ENCODE assay signal across 8 mouse cellular contexts in the genomic region with DNA sequence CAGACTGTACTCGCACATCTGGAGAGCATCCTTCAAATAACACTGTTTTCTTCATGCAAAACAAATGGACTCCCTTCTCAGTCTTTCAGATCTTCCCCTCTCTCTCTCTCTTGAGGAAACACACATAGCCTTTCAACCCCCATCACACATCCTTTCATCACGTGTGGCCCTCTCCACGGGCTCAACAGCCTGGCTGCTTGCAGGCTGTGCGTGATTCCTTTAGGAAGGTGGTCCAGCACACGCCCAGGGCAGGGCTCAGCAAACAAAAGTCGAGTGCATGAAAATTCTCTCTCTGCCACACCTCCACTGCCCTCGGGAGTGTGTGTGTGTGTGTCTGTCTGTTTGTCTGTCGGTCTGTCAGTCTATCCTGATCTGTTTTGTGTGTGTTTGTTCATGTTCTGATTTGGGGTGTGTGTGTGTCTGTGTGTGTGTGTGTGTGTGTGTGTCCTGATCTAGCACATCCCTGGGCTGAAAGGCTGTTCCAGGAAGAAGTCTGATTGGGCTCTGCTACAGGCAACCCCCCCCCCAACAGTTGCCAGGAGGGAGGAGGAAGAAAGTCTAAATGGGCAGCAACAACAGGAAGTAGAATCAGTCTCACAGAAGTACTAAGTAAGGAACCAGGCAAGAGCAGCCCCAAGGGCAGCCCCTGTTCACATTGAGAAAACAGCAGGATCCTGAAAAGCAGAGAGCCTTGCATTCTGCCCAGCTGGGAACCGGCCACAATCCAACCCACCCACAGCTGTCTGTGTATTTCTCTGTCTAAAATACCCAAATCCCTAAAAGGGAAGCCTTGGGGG. TPM values are rescaled to one million over a fixed set of nuclear protein-coding genes. Genes with fewer than 3 reads are reported as not detected.
DNase-seq lines count a peak whose midpoint lies in the region; ATAC-seq and TF ChIP-seq lines count a peak whose summit lies in the region.

No protein-coding gene starts in this region.

- no peaks in the 10 kb centered on the region for H3K9me3 ChIP-seq in hindbrain, postnatal 0 days (ENCODE audit: low read length)
- peaks cover 5% of the 10 kb centered on the region; the same call in 1 of the 2 replicates for H3K9me3 ChIP-seq in hindbrain, embryonic 13.5 days
- no peaks in the 10 kb centered on the region for H3K9me3 ChIP-seq in lung, embryonic 16.5 days (ENCODE audit: control insufficient read depth, low read length)
- H3K9me3 ChIP-seq in stomach, embryonic 16.5 days (replicated peaks; ENCODE audit: control insufficient read depth, low read length), result 0 out of 2 replicates have a peak, but pooled peaks cover 5% of the 10 kb centered on the region
- peaks cover 9% of the 10 kb centered on the region; the same call in 1 of the 2 replicates for H3K9me3 ChIP-seq in midbrain, embryonic 14.5 days (ENCODE audit: control insufficient read depth, low read length)

- no peak overlapping the region for H3K9ac ChIP-seq in hindbrain, postnatal 0 days (replicated peaks; ENCODE audit: low read length)
- no peak overlapping the region for H3K9ac ChIP-seq in hindbrain, embryonic 13.5 days
- H3K9ac ChIP-seq in lung, embryonic 16.5 days (ENCODE audit: low read length), result no peak overlapping the region; the same call in 1 of the 2 replicates
- no peak overlapping the region for H3K9ac ChIP-seq in stomach, embryonic 16.5 days (ENCODE audit: low read length)
- H3K9ac ChIP-seq in midbrain, embryonic 14.5 days (replicated peaks; ENCODE audit: low read length), result no peak overlapping the region

- H3K27me3 ChIP-seq in hindbrain, postnatal 0 days (ENCODE audit: insufficient read depth, low read length), result no peaks in the 10 kb centered on the region
- no peaks in the 10 kb centered on the region for H3K27me3 ChIP-seq in hindbrain, embryonic 13.5 days
- H3K27me3 ChIP-seq in lung, embryonic 16.5 days (ENCODE audit: control insufficient read depth, insufficient read depth, low read depth, low read length), result no peaks in the 10 kb centered on the region
- no peaks in the 10 kb centered on the region for H3K27me3 ChIP-seq in stomach, embryonic 16.5 days (ENCODE audit: control insufficient read depth, insufficient read depth, low read length)
- 0 out of 2 replicates have a peak, but pooled peaks cover 4% of the 10 kb centered on the region for H3K27me3 ChIP-seq in midbrain, embryonic 14.5 days (ENCODE audit: control insufficient read depth, insufficient read depth, low read length)

- no peak overlapping the region for H3K4me2 ChIP-seq in hindbrain, postnatal 0 days (ENCODE audit: low read depth, low read length)
- H3K4me2 ChIP-seq in hindbrain, embryonic 13.5 days, result no peak overlapping the region
- no peak overlapping the region for H3K4me2 ChIP-seq in lung, embryonic 16.5 days (ENCODE audit: low read depth, low read length)
- H3K4me2 ChIP-seq in stomach, embryonic 16.5 days (ENCODE audit: low read depth, low read length), result no peak overlapping the region
- no peak overlapping the region for H3K4me2 ChIP-seq in midbrain, embryonic 14.5 days (ENCODE audit: low read length)

- DNase-seq in hindbrain, postnatal 0 days (ENCODE audit: low spot score), result peak; percentile 5
- peak; percentile 62 for DNase-seq in R1 (ENCODE audit: low read depth, low spot score)
- DNase-seq in midbrain, embryonic 14.5 days, result no peak
- DNase-seq in kidney, adult 11 months, result no peak

- WGBS in hindbrain, postnatal 0 days, result 52% methylated on average over 9 of the region's 9 CpGs
- WGBS in hindbrain, embryonic 13.5 days, result 56% methylated on average over 9 of the region's 9 CpGs
- WGBS in lung, embryonic 16.5 days, result 20% methylated on average over 9 of the region's 9 CpGs
- WGBS in stomach, embryonic 16.5 days, result 33% methylated on average over 9 of the region's 9 CpGs
- WGBS in midbrain, embryonic 14.5 days, result 56% methylated on average over 9 of the region's 9 CpGs

- no peak overlapping the region for H3K4me3 ChIP-seq in hindbrain, postnatal 0 days (ENCODE audit: low read length)
- H3K4me3 ChIP-seq in hindbrain, embryonic 13.5 days, result no peak overlapping the region
- no peak overlapping the region for H3K4me3 ChIP-seq in lung, embryonic 16.5 days (ENCODE audit: low read length)
- H3K4me3 ChIP-seq in stomach, embryonic 16.5 days (replicated peaks; ENCODE audit: low read length), result no peak overlapping the region
- H3K4me3 ChIP-seq in midbrain, embryonic 14.5 days (replicated peaks; ENCODE audit: low read depth, low read length), result no peak overlapping the region

- no peak overlapping the region for H3K27ac ChIP-seq in hindbrain, postnatal 0 days
- H3K27ac ChIP-seq in hindbrain, embryonic 13.5 days, result no peak overlapping the region
- H3K27ac ChIP-seq in lung, embryonic 16.5 days (ENCODE audit: low read length), result peak overlapping the region; percentile 71
- H3K27ac ChIP-seq in stomach, embryonic 16.5 days (ENCODE audit: low read length), result peak overlapping the region; percentile 71
- no peak overlapping the region for H3K27ac ChIP-seq in midbrain, embryonic 14.5 days (replicated peaks; ENCODE audit: low read depth, low read length)

- TF ChIP-seq CTCF in hindbrain, postnatal 0 days (IDR thresholded peaks at IDR 0.05; ENCODE audit: low read depth), result no peak

- H3K36me3 ChIP-seq in hindbrain, postnatal 0 days (ENCODE audit: insufficient read depth, low read length), result no peaks in the 10 kb centered on the region
- H3K36me3 ChIP-seq in hindbrain, embryonic 13.5 days, result no peaks in the 10 kb centered on the region
- H3K36me3 ChIP-seq in lung, embryonic 16.5 days (ENCODE audit: control insufficient read depth, insufficient read depth, low read length), result no peaks in the 10 kb centered on the region
- no peaks in the 10 kb centered on the region for H3K36me3 ChIP-seq in stomach, embryonic 16.5 days (ENCODE audit: control insufficient read depth, insufficient read depth, low read length)
- no peaks in the 10 kb centered on the region for H3K36me3 ChIP-seq in midbrain, embryonic 14.5 days (ENCODE audit: control insufficient read depth, insufficient read depth, low read length)

- no peaks in the 10 kb centered on the region; the same call in 1 of the 2 replicates for H3K4me1 ChIP-seq in hindbrain, postnatal 0 days (ENCODE audit: insufficient read depth, low read length)
- peaks cover 10% of the 10 kb centered on the region; the same call in 1 of the 2 replicates for H3K4me1 ChIP-seq in hindbrain, embryonic 13.5 days (replicated peaks)
- peaks cover 22% of the 10 kb centered on the region for H3K4me1 ChIP-seq in lung, embryonic 16.5 days (replicated peaks; ENCODE audit: control insufficient read depth, insufficient read depth, low read length)
- peaks cover 5% of the 10 kb centered on the region; the same call in 1 of the 2 replicates for H3K4me1 ChIP-seq in stomach, embryonic 16.5 days (ENCODE audit: control insufficient read depth, insufficient read depth, low read length)
- H3K4me1 ChIP-seq in midbrain, embryonic 14.5 days (ENCODE audit: control insufficient read depth, insufficient read depth, low read length), result peaks cover 7% of the 10 kb centered on the region

- peak; percentile 40; the same call in 1 of the 2 replicates for ATAC-seq in hindbrain, postnatal 0 days
- no peak for ATAC-seq in hindbrain, embryonic 13.5 days (ENCODE audit: low FRiP score)
- ATAC-seq in hematopoietic stem cell, adult 5-6 weeks (replicated peaks in 1 of 2; ENCODE audit: insufficient read depth in 1 of 2, low FRiP score in 2 of 2, low TSS enrichment in 1 of 2, low read depth in 1 of 2, poor library complexity in 2 of 2, severe bottlenecking in 2 of 2), result peak; percentile 60 to 71
- ATAC-seq in lung, embryonic 16.5 days (ENCODE audit: low read depth), result peak; percentile 85
- peak; percentile 78; the same call in 1 of the 2 replicates for ATAC-seq in stomach, embryonic 16.5 days (ENCODE audit: insufficient read depth, low FRiP score)
- no peak for ATAC-seq in midbrain, embryonic 14.5 days (ENCODE audit: low FRiP score, low TSS enrichment)

RNA-seq across cellular contexts. Expression of gene Rreb1, which starts 26.8 kb away (rescaled TPM):
- total RNA-seq in hindbrain, postnatal 0 days (2014; rRNA removed), result 6.0 and 9.3 TPM in 2 replicates
- 2.3 and 3.2 TPM in 2 replicates for polyA plus RNA-seq in hindbrain, postnatal 0 days (2015; fragmentation: Nextera tagmentation; extraction: Ambion mirVana)
- polyA plus RNA-seq in hindbrain, embryonic 13.5 days (2015; fragmentation: Nextera tagmentation; extraction: Ambion mirVana), result 2.5 and 3.2 TPM in 2 replicates
- 25.5 and 25.9 TPM in 2 replicates for total RNA-seq in hematopoietic stem cell, adult 5-6 weeks (2017)
- polyA plus RNA-seq in lung, embryonic 16.5 days (2015; fragmentation: Nextera tagmentation; extraction: Ambion mirVana), result 17.3 and 20.6 TPM in 2 replicates
- 13.5 and 14.1 TPM in 2 replicates for polyA plus RNA-seq in stomach, embryonic 16.5 days (2015; fragmentation: Nextera tagmentation; extraction: Ambion mirVana)
- 1.8 and 3.9 TPM in 2 replicates for polyA plus RNA-seq in midbrain, embryonic 14.5 days (2014; fragmentation: Nextera tagmentation; extraction: Ambion mirVana)

Comparison
In these comparisons a context has a peak if more than half of its experiments do, and no peak if none do; other contexts are left out.
1. ATAC-seq: peak in hindbrain, postnatal 0 days (single experiment), hematopoietic stem cell, adult 5-6 weeks (2 of 2), lung, embryonic 16.5 days (single experiment) and stomach, embryonic 16.5 days (single experiment); none in hindbrain, embryonic 13.5 days (single experiment) and midbrain, embryonic 14.5 days (single experiment).
2. DNase-seq: peak in hindbrain, postnatal 0 days (single experiment) and R1 (single experiment); none in midbrain, embryonic 14.5 days (single experiment) and kidney, adult 11 months (single experiment).
3. H3K27ac ChIP-seq: peak in lung, embryonic 16.5 days (single experiment) and stomach, embryonic 16.5 days (single experiment); none in hindbrain, postnatal 0 days (single experiment), hindbrain, embryonic 13.5 days (single experiment) and midbrain, embryonic 14.5 days (single experiment).